Mouse (Mus musculus) brain, embryonic 14.5 days (tissue): Measurements from ENCODE around the gene Syce2.

Experiments used
- CTCF ChIP-seq: fragments of 200-500 bp; IDR thresholded peaks from 2 replicates; pipeline ENCODE4 v1.5.1; 2012; ENCODE audit warnings: inconsistent platforms, mild to moderate bottlenecking, moderate library complexity, borderline replicate concordance; ENCODE audit not compliant: insufficient read depth, insufficient read length; ENCODE audit errors: extremely low read depth
- POLR2A ChIP-seq: fragments of 200-500 bp; IDR thresholded peaks from 2 replicates; pipeline ENCODE4 v1.6.1; 2012; ENCODE audit warnings: mild to moderate bottlenecking, inconsistent platforms, borderline replicate concordance; ENCODE audit not compliant: poor library complexity, insufficient read depth, insufficient read length, severe bottlenecking; ENCODE audit errors: extremely low read depth

GRCm38 (mm10) chr8:84893709-84894134, 21.8 kb downstream of the Syce2 start, which contains the start of gene Gcdh:
- TF ChIP-seq CTCF = no peak
- TF ChIP-seq POLR2A = no peak
